Mouse (Mus musculus): ENCODE measurements at regions not wholly inside any gene's neighbourhood (a gene's known extent, or its start where the extent isn't known, plus 50 kb on each side); places are given as distances from the start of the nearest gene placed in this dataset.

DNA sequence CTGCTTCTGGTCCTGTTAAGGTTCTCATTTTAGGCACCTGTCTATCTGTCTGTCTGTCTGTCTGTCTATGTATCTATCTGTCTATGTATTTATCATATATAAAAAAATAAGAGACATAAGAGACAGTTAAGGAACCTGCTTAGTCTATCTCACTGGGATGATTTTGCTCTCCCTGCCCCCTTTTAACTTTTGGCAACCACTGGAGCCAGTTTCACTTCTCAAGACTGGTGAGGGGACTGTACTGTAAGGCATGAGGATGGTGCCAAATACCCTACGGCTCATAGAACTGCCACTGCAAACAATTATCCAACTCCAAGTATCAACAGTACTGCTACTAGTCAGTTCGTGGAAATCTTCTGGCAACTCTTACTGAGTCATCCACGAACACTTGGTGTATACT, 111.2 kb upstream of the Zfp648 start:
- H3K36me3 ChIP-seq (replicated peaks), result no peaks in the 10 kb centered on the region
- H3K4me3 ChIP-seq (replicated peaks), result no peak overlapping the region
- H3K9ac ChIP-seq, result no peak overlapping the region
- H3K27ac ChIP-seq (replicated peaks), result no peak overlapping the region
- no peak overlapping the region for H3K4me2 ChIP-seq
- no peak for ATAC-seq (ENCODE audit: insufficient read depth)
- H3K9me3 ChIP-seq (replicated peaks), result no peaks in the 10 kb centered on the region
- 46% methylated on average over 3 of the region's 3 CpGs for WGBS (ENCODE audit: insufficient replicate concordance)
- H3K27me3 ChIP-seq, result no peaks in the 10 kb centered on the region
- no peaks in the 10 kb centered on the region for H3K4me1 ChIP-seq (replicated peaks)

- Histone ChIP-seq H3K9me3 (replicated peaks) (no peaks in the 10 kb centered on the region), H3K27ac (replicated peaks) (no peak overlapping the region), H3K4me1 (replicated peaks) (no peaks in the 10 kb centered on the region), H3K4me2 (no peak overlapping the region), H3K36me3 (replicated peaks) (no peaks in the 10 kb centered on the region), H3K9ac (no peak overlapping the region), H3K4me3 (replicated peaks) (no peak overlapping the region), H3K27me3 (no peaks in the 10 kb centered on the region)
- WGBS (ENCODE audit: insufficient replicate concordance), result 38% methylated on average over 7 of the region's 7 CpGs
- no peak for ATAC-seq (ENCODE audit: insufficient read depth)
Measured at GRCm38 (mm10) chr1:154090521-154091490, 110.2 kb upstream of the Zfp648 start.

DNA sequence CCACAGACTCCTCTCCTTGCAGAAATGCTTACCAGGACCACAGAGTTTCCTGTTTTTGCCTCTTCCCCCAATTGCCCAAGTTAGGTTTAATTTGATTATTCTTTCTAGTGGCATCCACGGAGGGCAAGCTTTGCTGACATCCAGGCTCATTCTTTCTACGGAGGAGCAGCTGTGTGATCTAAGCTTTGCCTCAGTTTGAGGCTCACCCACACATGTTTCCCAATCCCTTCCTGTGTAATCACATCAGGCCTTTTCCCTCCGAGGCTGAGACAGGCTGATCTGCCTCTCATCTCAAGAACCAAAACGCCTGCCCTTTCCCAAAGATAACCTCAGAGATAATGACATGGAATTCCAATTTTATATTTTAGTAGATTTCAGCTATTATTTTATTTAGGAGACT, 107.4 kb upstream of the Zfp648 start:
- H3K27me3 ChIP-seq, result no peaks in the 10 kb centered on the region
- H3K9me3 ChIP-seq (replicated peaks), result no peaks in the 10 kb centered on the region
- 30% methylated on average over 4 of the region's 4 CpGs for WGBS (ENCODE audit: insufficient replicate concordance)
- 0 out of 2 replicates have a peak, but pooled peaks cover 10% of the 10 kb centered on the region for H3K4me1 ChIP-seq (replicated peaks)
- H3K9ac ChIP-seq, result no peak overlapping the region
- no peak for ATAC-seq (ENCODE audit: insufficient read depth)
- no peak overlapping the region for H3K4me3 ChIP-seq (replicated peaks)
- no peak overlapping the region for H3K4me2 ChIP-seq
- H3K27ac ChIP-seq (replicated peaks), result no peak overlapping the region
- H3K36me3 ChIP-seq (replicated peaks), result no peaks in the 10 kb centered on the region

- Histone ChIP-seq H3K4me2 (no peak overlapping the region), H3K4me1 (replicated peaks) (0 out of 2 replicates have a peak, but pooled peaks cover 10% of the 10 kb centered on the region), H3K36me3 (replicated peaks) (no peaks in the 10 kb centered on the region), H3K27me3 (no peaks in the 10 kb centered on the region), H3K9ac (no peak overlapping the region), H3K27ac (replicated peaks) (no peak overlapping the region), H3K4me3 (replicated peaks) (no peak overlapping the region), H3K9me3 (replicated peaks) (no peaks in the 10 kb centered on the region)
- WGBS (ENCODE audit: insufficient replicate concordance), result 60% methylated on average over 5 of the region's 5 CpGs
- ATAC-seq (ENCODE audit: insufficient read depth), result no peak
Measured at GRCm38 (mm10) chr1:154094357-154094756, 106.6 kb upstream of the Zfp648 start.

DNA sequence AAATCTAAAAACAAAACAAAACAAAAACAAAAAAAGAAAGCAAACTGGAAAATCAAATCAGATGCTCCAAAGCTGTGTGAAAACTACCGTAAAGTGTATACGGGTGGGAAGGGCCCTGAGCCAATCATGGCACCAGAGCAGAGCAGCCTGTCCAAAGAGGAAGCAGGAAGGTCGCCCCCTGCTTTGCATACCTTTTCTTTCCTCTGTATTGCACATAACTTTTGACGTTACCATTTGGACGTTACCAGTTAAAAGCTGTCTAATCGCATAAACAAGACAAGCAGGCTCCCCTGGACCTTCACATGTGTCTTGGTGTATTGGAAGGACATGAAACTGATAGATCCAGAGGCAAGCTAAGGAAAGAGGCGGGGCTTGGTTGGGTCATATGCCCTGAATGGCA, 104.9 kb upstream of the Zfp648 start:
- no peak for ATAC-seq (ENCODE audit: insufficient read depth)
- Histone ChIP-seq H3K4me1 (replicated peaks) (0 out of 2 replicates have a peak, but pooled peaks cover 10% of the 10 kb centered on the region), H3K9ac (no peak overlapping the region), H3K9me3 (replicated peaks) (no peaks in the 10 kb centered on the region), H3K27ac (replicated peaks) (no peak overlapping the region), H3K4me2 (no peak overlapping the region), H3K4me3 (replicated peaks) (no peak overlapping the region), H3K27me3 (no peaks in the 10 kb centered on the region), H3K36me3 (replicated peaks) (no peaks in the 10 kb centered on the region)
- 78% methylated on average over 7 of the region's 7 CpGs for WGBS (ENCODE audit: insufficient replicate concordance)

DNA sequence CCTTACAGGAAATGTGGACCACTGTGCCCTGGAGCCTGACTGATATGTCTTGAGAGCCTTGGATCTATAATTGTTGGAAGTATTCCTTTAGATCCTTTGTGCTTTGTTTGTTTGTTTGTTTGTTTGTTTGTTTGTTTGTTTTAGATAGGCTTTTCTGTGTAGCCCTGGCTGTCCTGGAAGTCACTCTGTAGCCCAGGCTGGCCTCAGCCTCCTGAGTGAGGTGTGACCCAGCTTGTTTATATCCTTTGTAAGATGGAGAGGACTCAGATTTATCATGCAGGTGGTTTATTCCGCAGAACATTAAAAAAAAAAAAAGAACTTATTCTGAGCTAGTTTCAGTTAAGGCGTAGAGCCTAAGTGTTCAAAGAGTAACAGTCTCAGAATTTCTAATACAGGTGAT, 104.1 kb upstream of the Zfp648 start:
- Histone ChIP-seq H3K4me1 (replicated peaks) (0 out of 2 replicates have a peak, but pooled peaks cover 10% of the 10 kb centered on the region), H3K4me3 (replicated peaks) (no peak overlapping the region), H3K27ac (replicated peaks) (no peak overlapping the region), H3K4me2 (no peak overlapping the region), H3K27me3 (no peaks in the 10 kb centered on the region), H3K9ac (no peak overlapping the region), H3K9me3 (replicated peaks) (no peaks in the 10 kb centered on the region), H3K36me3 (replicated peaks) (no peaks in the 10 kb centered on the region)
- 82% methylated on average over 2 of the region's 2 CpGs for WGBS (ENCODE audit: insufficient replicate concordance)
- ATAC-seq (ENCODE audit: insufficient read depth), result no peak

DNA sequence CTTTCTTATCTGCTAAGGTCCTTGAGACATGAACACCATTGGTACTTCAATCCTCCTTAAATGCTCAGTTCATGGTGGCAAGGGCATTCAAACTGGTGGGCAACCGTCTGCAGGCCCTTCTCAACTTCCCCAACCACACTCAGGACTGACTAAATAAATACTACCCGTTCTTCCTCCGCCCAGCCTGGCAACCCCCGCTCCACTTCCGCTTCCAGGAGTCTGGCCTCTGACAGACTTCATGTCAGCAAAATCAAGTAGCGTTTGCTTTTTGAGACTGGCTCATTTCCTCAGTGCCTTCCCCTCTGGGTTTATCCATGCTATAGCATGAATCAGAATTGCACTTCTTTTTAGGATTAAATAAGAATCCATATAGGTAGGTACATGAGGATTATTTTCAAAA, 103.3 kb upstream of the Zfp648 start:
- no peak overlapping the region for H3K4me2 ChIP-seq
- H3K27me3 ChIP-seq, result no peaks in the 10 kb centered on the region
- no peaks in the 10 kb centered on the region for H3K36me3 ChIP-seq (replicated peaks)
- WGBS (ENCODE audit: insufficient replicate concordance), result 10% methylated on average over 6 of the region's 6 CpGs
- no peaks in the 10 kb centered on the region for H3K9me3 ChIP-seq (replicated peaks)
- no peak overlapping the region for H3K9ac ChIP-seq
- H3K4me3 ChIP-seq (replicated peaks), result no peak overlapping the region
- peak; percentile 31; the same call in 1 of the 2 replicates for ATAC-seq (ENCODE audit: insufficient read depth)
- H3K27ac ChIP-seq (replicated peaks), result no peak overlapping the region
- H3K4me1 ChIP-seq (replicated peaks), result 0 out of 2 replicates have a peak, but pooled peaks cover 10% of the 10 kb centered on the region

DNA sequence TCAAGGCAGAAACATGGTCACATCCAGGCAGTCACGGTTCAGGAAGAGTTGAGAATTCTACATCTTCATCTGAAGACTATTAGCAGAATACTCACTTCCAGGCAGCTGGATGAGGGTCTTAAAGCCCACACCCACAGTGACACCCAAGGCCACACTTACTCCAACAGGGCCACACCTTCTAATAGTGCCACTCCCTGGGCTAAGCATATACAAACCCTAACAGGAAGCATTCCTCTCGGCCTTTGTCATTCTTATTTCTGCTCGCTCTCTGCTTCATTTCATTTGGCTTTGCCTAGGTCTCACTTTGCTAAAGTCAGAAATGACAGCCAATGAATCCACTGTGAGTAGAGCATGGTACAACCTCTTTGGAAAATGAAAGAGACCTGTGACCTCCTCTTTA, 100.4 kb upstream of the Zfp648 start:
- Histone ChIP-seq H3K27ac (replicated peaks) (no peak overlapping the region), H3K4me3 (replicated peaks) (no peak overlapping the region), H3K36me3 (replicated peaks) (no peaks in the 10 kb centered on the region), H3K4me2 (no peak overlapping the region), H3K4me1 (replicated peaks) (0 out of 2 replicates have a peak, but pooled peaks cover 10% of the 10 kb centered on the region), H3K9me3 (replicated peaks) (no peaks in the 10 kb centered on the region), H3K27me3 (no peaks in the 10 kb centered on the region), H3K9ac (no peak overlapping the region)
- no peak for ATAC-seq (ENCODE audit: insufficient read depth)
- WGBS (ENCODE audit: insufficient replicate concordance), result 66% methylated on average over 3 of the region's 3 CpGs

DNA sequence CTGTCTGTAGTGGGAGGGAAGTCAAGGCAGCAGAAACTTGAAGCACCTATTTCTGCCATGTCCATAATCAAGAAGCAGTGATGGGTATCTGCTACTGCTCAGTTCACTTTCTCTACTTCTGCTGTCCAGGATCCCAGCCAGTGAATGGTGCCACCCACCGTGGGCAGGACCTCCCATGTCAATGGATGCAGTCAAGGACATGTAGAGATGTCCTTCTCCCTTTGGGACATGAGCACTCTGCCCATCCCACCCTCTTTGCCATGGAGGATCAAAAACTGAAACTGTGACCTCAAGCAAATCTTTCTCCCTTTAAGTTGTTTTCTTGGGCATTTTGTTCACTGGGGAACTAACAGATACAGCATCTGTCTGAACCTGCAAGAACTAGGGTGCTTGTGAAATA, 99.6 kb upstream of the Zfp648 start:
- Histone ChIP-seq H3K4me3 (replicated peaks) (no peak overlapping the region), H3K9ac (no peak overlapping the region), H3K36me3 (replicated peaks) (no peaks in the 10 kb centered on the region), H3K27me3 (no peaks in the 10 kb centered on the region), H3K4me1 (replicated peaks) (0 out of 2 replicates have a peak, but pooled peaks cover 10% of the 10 kb centered on the region), H3K4me2 (no peak overlapping the region), H3K27ac (replicated peaks) (no peak overlapping the region), H3K9me3 (replicated peaks) (no peaks in the 10 kb centered on the region)
- WGBS (ENCODE audit: insufficient replicate concordance), result 50% methylated on average over 1 of the region's 1 CpGs
- no peak for ATAC-seq (ENCODE audit: insufficient read depth)

GRCm38 (mm10) chr1:154102191-154102590, 98.8 kb upstream of the Zfp648 start:
- Histone ChIP-seq H3K4me1 (replicated peaks) (0 out of 2 replicates have a peak, but pooled peaks cover 10% of the 10 kb centered on the region), H3K9me3 (replicated peaks) (no peaks in the 10 kb centered on the region), H3K4me2 (no peak overlapping the region), H3K4me3 (replicated peaks) (no peak overlapping the region), H3K9ac (no peak overlapping the region), H3K27me3 (no peaks in the 10 kb centered on the region), H3K27ac (replicated peaks) (no peak overlapping the region), H3K36me3 (replicated peaks) (no peaks in the 10 kb centered on the region)
- no peak for ATAC-seq (ENCODE audit: insufficient read depth)
- 61% methylated on average over 3 of the region's 3 CpGs for WGBS (ENCODE audit: insufficient replicate concordance)

DNA sequence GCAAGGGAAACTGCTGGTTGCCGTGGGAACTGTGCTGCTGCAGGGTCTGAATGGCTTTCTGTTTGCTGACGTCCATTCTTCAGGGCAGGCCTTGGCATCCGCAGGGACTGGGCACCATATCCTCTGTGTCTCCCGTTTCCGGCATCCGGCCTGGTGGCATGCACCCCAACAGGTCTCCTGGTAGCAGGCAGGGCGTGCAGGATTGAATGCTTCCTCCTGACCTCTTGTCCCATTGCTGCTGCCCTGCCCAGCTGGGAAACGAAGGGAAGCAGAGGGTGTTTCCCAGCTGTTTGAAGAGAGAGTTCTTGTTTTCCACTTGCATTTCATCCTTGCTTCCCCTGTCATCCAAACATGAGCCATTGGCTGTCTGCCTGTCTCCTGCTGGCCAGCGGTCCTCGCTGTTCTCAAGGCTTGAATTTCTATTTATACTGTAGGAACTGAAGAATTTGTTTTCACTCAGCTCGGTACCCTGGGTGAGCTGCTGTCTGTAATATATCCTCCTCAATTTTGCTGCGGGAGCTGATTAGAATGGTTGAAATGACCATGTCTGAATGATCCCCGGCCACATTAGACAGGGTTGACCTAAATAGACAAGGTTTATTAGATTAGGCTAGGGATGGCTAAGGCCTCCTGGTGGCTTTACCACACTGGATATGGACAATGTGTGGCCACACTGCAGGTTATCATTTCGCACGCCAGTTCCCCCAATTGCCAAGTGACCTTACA, 98.0 kb upstream of the Zfp648 start:
- Histone ChIP-seq H3K4me1 (replicated peaks) (0 out of 2 replicates have a peak, but pooled peaks cover 4% of the 10 kb centered on the region), H3K27me3 (no peaks in the 10 kb centered on the region), H3K4me3 (replicated peaks) (no peak overlapping the region), H3K4me2 (no peak overlapping the region), H3K36me3 (replicated peaks) (no peaks in the 10 kb centered on the region), H3K27ac (replicated peaks) (no peak overlapping the region), H3K9ac (no peak overlapping the region), H3K9me3 (replicated peaks) (no peaks in the 10 kb centered on the region)
- 60% methylated on average over 15 of the region's 15 CpGs for WGBS (ENCODE audit: insufficient replicate concordance)
- no peak for ATAC-seq (ENCODE audit: insufficient read depth)
